Mouse (Mus musculus): ENCODE results near the gene Rph3al. TPM values are rescaled to one million over a fixed set of nuclear protein-coding genes. Genes with fewer than 3 reads are reported as not detected.

Rph3al gene
- not detected in 2 replicates for polyA plus RNA-seq (2012)

GRCm38 (mm10) chr11:75938379-75938906, at the start of gene Rph3al:
Gene Rph3al (minus strand): TSS chr11:75938429.
- no peak for TF ChIP-seq GATA1 (IDR thresholded peaks at IDR 0.05; ENCODE audit: low read length)

GRCm38 (mm10) chr11:75985948-75986347, 47.7 kb upstream of the Rph3al start:
- TF ChIP-seq GATA1 (IDR thresholded peaks at IDR 0.05; ENCODE audit: low read length), result no peak

GRCm38 (mm10) chr11:75984581-75984980, 46.4 kb upstream of the Rph3al start:
- no peak for TF ChIP-seq GATA1 (IDR thresholded peaks at IDR 0.05; ENCODE audit: low read length)

GRCm38 (mm10) chr11:75983194-75983593, 45.0 kb upstream of the Rph3al start:
- no peak for TF ChIP-seq GATA1 (IDR thresholded peaks at IDR 0.05; ENCODE audit: low read length)

- TF ChIP-seq GATA1 (IDR thresholded peaks at IDR 0.05; ENCODE audit: low read length), result no peak
Measured at GRCm38 (mm10) chr11:75980413-75980812, 42.2 kb upstream of the Rph3al start.

GRCm38 (mm10) chr11:75978051-75978450, 39.8 kb upstream of the Rph3al start:
- no peak for TF ChIP-seq GATA1 (IDR thresholded peaks at IDR 0.05; ENCODE audit: low read length)

GRCm38 (mm10) chr11:75976748-75977147, 38.5 kb upstream of the Rph3al start:
- no peak for TF ChIP-seq GATA1 (IDR thresholded peaks at IDR 0.05; ENCODE audit: low read length)

- no peak for TF ChIP-seq GATA1 (IDR thresholded peaks at IDR 0.05; ENCODE audit: low read length)
Measured at GRCm38 (mm10) chr11:75973988-75974387, 35.8 kb upstream of the Rph3al start.

GRCm38 (mm10) chr11:75972916-75973567, 34.8 kb upstream of the Rph3al start:
- TF ChIP-seq GATA1 (IDR thresholded peaks at IDR 0.05; ENCODE audit: low read length), result no peak

- TF ChIP-seq GATA1 (IDR thresholded peaks at IDR 0.05; ENCODE audit: low read length), result no peak
Measured at GRCm38 (mm10) chr11:75972188-75972587, 34.0 kb upstream of the Rph3al start.

GRCm38 (mm10) chr11:75970629-75971028, 32.4 kb upstream of the Rph3al start:
- TF ChIP-seq GATA1 (IDR thresholded peaks at IDR 0.05; ENCODE audit: low read length), result no peak

- no peak for TF ChIP-seq GATA1 (IDR thresholded peaks at IDR 0.05; ENCODE audit: low read length)
Measured at GRCm38 (mm10) chr11:75968761-75969160, 30.5 kb upstream of the Rph3al start.

GRCm38 (mm10) chr11:75966401-75967372, 28.5 kb upstream of the Rph3al start:
- TF ChIP-seq GATA1 (IDR thresholded peaks at IDR 0.05; ENCODE audit: low read length), result no peak

GRCm38 (mm10) chr11:75965674-75966400, 27.6 kb upstream of the Rph3al start:
- TF ChIP-seq GATA1 (IDR thresholded peaks at IDR 0.05; ENCODE audit: low read length), result no peak

- no peak for TF ChIP-seq GATA1 (IDR thresholded peaks at IDR 0.05; ENCODE audit: low read length)
Measured at GRCm38 (mm10) chr11:75964476-75964730, 26.2 kb upstream of the Rph3al start.

All from G1E-ER4 (cell line).